Mouse (Mus musculus) forebrain, embryonic 14.5 days (tissue): ENCODE measurements around the gene Adprh. TPM values are rescaled to one million over a fixed set of nuclear protein-coding genes. Genes with fewer than 3 reads are reported as not detected.
"Not testable (repeated sequence)": the region's sequence is repeated elsewhere in the genome, so short reads cannot be mapped to it uniquely, and the experiment has no call there.

Experiments
- ATAC-seq: fragments of 200-750 bp; cut with Nextera tagmentation; 2 replicates; pipeline ENCODE4 v1.8.0; 2017; ENCODE audit warnings: mild to moderate bottlenecking, moderate library complexity
- DNase-seq: peaks from one replicate; pipeline ENCODE4 v3.0.0-alpha.2; 2015; ENCODE audit warnings: low spot score
- H3K27ac ChIP-seq: fragments of 300-500 bp; sonication (generic); 2 replicates; pipeline ENCODE4 v1.5.1; 2014; ENCODE audit warnings: low read depth, mild to moderate bottlenecking, control low read depth, low read length, moderate library complexity
- H3K27me3 ChIP-seq: fragments of 300-500 bp; sonication (generic); replicated peaks from 2 replicates; pipeline ENCODE4 v1.6.1; 2014; ENCODE audit warnings: low read length, control low read depth, mixed read lengths; ENCODE audit not compliant: control insufficient read depth, insufficient read depth
- H3K36me3 ChIP-seq: fragments of 300-500 bp; sonication (generic); 2 replicates; pipeline ENCODE4 v1.6.1; 2014; ENCODE audit warnings: low read length, control low read depth; ENCODE audit not compliant: control insufficient read depth, insufficient read depth
- H3K4me1 ChIP-seq: fragments of 300-500 bp; sonication (generic); 2 replicates; pipeline ENCODE4 v1.6.1; 2014; ENCODE audit warnings: antibody characterized with exemption, low read length, control low read depth; ENCODE audit not compliant: control insufficient read depth, insufficient read depth
- H3K4me2 ChIP-seq: fragments of 300-500 bp; sonication (generic); 2 replicates; pipeline ENCODE4 v1.6.1; 2014; ENCODE audit warnings: mild to moderate bottlenecking, control low read depth, low read length
- H3K4me3 ChIP-seq: fragments of 300-500 bp; sonication (generic); 2 replicates; pipeline ENCODE4 v1.5.1; 2014; ENCODE audit warnings: low read depth, low read length, control low read depth
- H3K9ac ChIP-seq: fragments of 300-500 bp; sonication (generic); 2 replicates; pipeline ENCODE4 v1.6.1; 2014; ENCODE audit warnings: mild to moderate bottlenecking, low read length, control low read depth, moderate library complexity
- H3K9me3 ChIP-seq: fragments of 300-500 bp; sonication (generic); replicated peaks from 2 replicates; pipeline ENCODE4 v1.6.1; 2016; ENCODE audit warnings: low read length, control low read depth, mixed read lengths; ENCODE audit not compliant: control insufficient read depth
- WGBS: fragments of 180-500 bp; shearing (Covaris S2); extraction: QIAGEN DNeasy Blood & Tissue Kit; methylation state at CpG from one replicate; pipeline ENCODE4 v1.1.7; 2014; 5-methylcytosine and 5-hydroxymethylcytosine counted together
- polyA plus RNA-seq: library from polyadenylated mRNA; unstranded; fragments of >200 nt; fragmentation: Nextera tagmentation; extraction: Ambion mirVana; gene quantifications from 2 replicates; pipeline ENCODE4 v1.2.1, GENCODE M21; 2014

Gene Adprh
- polyA plus RNA-seq, 1 experiment from 2014 or later = 124 TPM

DNA sequence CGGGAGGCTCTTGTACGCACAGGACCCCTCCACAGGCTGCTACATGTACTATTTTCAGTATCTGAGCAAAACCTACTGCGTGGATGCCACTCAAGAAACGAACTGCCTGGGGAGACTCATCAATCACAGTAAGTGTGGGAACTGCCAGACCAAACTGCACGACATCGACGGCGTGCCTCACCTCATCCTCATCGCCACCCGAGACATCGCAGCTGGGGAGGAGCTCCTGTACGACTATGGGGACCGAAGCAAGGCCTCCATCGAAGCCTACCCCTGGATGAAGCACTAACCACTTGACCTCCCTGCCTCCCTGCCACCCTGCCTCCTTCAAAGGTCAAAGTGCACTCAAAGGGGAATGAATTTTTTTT lies 24.7 kb upstream of the Adprh start:
- H3K36me3 ChIP-seq, ATAC-seq, H3K27ac ChIP-seq, H3K4me1 ChIP-seq, DNase-seq, H3K27me3 ChIP-seq, H3K9me3 ChIP-seq: not testable (repeated sequence)
- H3K9ac ChIP-seq = peak overlapping the region; percentile 54
- WGBS = 71% methylated on average over 14 of the region's 14 CpGs
- peak overlapping the region; percentile 63 for H3K4me2 ChIP-seq
- H3K4me3 ChIP-seq = peak overlapping the region; percentile 29; the same call in 1 of the 2 replicates

DNA sequence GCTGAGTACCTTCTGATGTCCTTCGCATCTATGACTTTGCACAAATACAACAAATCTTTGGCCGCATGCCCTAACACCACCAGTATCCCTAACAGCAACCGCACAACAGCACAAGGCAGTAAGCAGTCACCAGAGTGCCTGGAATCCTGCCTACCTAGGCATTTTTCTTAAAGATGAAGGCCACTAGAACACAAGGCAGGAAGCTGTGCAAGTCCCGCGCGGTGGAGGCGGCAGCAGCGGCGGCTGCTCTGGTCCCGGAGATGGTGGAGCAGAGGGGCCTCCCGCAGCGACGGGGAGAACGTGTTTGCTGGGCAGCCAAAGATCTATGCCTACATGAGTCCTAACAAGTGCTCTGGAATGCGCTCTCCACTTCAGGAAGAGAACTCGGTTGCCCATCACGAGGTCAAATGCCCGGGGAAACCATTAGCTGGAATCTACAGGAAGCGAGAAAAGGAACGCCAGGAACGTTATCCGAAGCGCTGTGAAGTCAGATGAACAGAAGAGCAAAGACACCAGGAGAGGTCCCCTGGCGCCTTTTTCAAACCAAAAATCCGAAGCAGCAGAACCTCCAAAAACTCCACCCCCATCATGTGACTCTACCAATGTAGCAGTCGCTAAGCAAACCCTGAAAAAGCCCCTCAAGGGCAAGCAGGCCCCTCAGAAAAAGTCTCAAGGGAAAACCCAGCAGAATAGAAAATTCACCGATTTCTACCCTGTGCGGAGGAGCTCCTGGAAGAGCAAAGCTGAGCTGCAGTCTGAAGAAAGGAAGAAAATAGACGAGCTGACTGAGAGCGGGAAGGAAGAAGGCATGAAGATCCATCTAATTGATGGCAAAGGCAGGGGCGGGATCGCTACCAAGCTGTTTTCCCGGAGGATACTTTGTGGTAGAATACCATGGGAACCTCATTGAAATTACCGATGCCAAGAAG lies 24.1 kb upstream of the Adprh start:
- ATAC-seq = peak; percentile 32; the same call in 1 of the 2 replicates

GRCm38 (mm10) chr16:38475681-38476311 lies 23.3 kb upstream of the Adprh start:
- ATAC-seq = no peak
- Histone ChIP-seq H3K27me3 (no peaks in the 10 kb centered on the region), H3K4me2 (peak overlapping the region; percentile 63; the same call in 1 of the 2 replicates), H3K4me3 (0 out of 2 replicates have a peak overlapping the region, but pooled peaks have one; percentile 29), H3K9ac (no peak overlapping the region; the same call in 1 of the 2 replicates), H3K36me3 (no peaks in the 10 kb centered on the region), H3K4me1 (peaks cover 3% of the 10 kb centered on the region), H3K27ac (no peak overlapping the region), H3K9me3 (no peaks in the 10 kb centered on the region)
- WGBS = 68% methylated on average over 4 of the region's 4 CpGs
- no peak for DNase-seq

More for the DNA sequence above, 24.1 kb upstream of the Adprh start:
- Histone ChIP-seq H3K27me3 (no peaks in the 10 kb centered on the region), H3K4me3 (peak overlapping the region; percentile 29), H3K4me1 (peaks cover 3% of the 10 kb centered on the region), H3K36me3 (no peaks in the 10 kb centered on the region), H3K9me3 (no peaks in the 10 kb centered on the region), H3K9ac (peak overlapping the region; percentile 54), H3K27ac (no peak overlapping the region), H3K4me2 (peak overlapping the region; percentile 63)
- WGBS = 16% methylated on average over 34 of the region's 34 CpGs
- peak; percentile 43 for DNase-seq

- no peak overlapping the region for H3K27ac ChIP-seq
- DNase-seq (no peak), ATAC-seq (no peak)
- no peaks in the 10 kb centered on the region for H3K9me3 ChIP-seq
- H3K27me3 ChIP-seq = no peaks in the 10 kb centered on the region
- no peak overlapping the region for H3K4me2 ChIP-seq
- H3K36me3 ChIP-seq = no peaks in the 10 kb centered on the region
- H3K9ac ChIP-seq = no peak overlapping the region
- 84% methylated on average over 9 of the region's 9 CpGs for WGBS
- H3K4me3 ChIP-seq = no peak overlapping the region
- H3K4me1 ChIP-seq = peaks cover 3% of the 10 kb centered on the region
Observed at GRCm38 (mm10) chr16:38474677-38475286, 22.3 kb upstream of the Adprh start.

GRCm38 (mm10) chr16:38473661-38474060 lies 21.2 kb upstream of the Adprh start:
- no peak overlapping the region for H3K4me2 ChIP-seq
- H3K4me3 ChIP-seq = no peak overlapping the region
- no peaks in the 10 kb centered on the region for H3K27me3 ChIP-seq
- no peaks in the 10 kb centered on the region for H3K9me3 ChIP-seq
- H3K4me1 ChIP-seq = peaks cover 3% of the 10 kb centered on the region
- ATAC-seq = no peak
- WGBS = 93% methylated on average over 5 of the region's 5 CpGs
- DNase-seq = no peak
- H3K27ac ChIP-seq = no peak overlapping the region
- H3K9ac ChIP-seq = no peak overlapping the region
- no peaks in the 10 kb centered on the region for H3K36me3 ChIP-seq

- DNase-seq (no peak), ATAC-seq (no peak)
- Histone ChIP-seq H3K4me2 (no peak overlapping the region), H3K9me3 (no peaks in the 10 kb centered on the region), H3K4me1 (peaks cover 3% of the 10 kb centered on the region), H3K27me3 (no peaks in the 10 kb centered on the region), H3K9ac (no peak overlapping the region), H3K36me3 (no peaks in the 10 kb centered on the region), H3K4me3 (no peak overlapping the region), H3K27ac (no peak overlapping the region)
- WGBS = 90% methylated on average over 5 of the region's 5 CpGs
Observed at GRCm38 (mm10) chr16:38472507-38472873, 20.0 kb upstream of the Adprh start.

- Histone ChIP-seq H3K27ac (no peak overlapping the region), H3K9ac (no peak overlapping the region), H3K4me3 (no peak overlapping the region), H3K4me2 (no peak overlapping the region), H3K9me3 (no peaks in the 10 kb centered on the region), H3K36me3 (no peaks in the 10 kb centered on the region), H3K4me1 (peaks cover 3% of the 10 kb centered on the region), H3K27me3 (no peaks in the 10 kb centered on the region)
- WGBS = 86% methylated on average over 11 of the region's 11 CpGs
- ATAC-seq (no peak), DNase-seq (no peak)
Observed at GRCm38 (mm10) chr16:38471697-38472506, 19.4 kb upstream of the Adprh start.

GRCm38 (mm10) chr16:38469437-38469836 lies 16.9 kb upstream of the Adprh start:
- H3K36me3 ChIP-seq = no peaks in the 10 kb centered on the region
- H3K9ac ChIP-seq = no peak overlapping the region
- DNase-seq (no peak), ATAC-seq (no peak)
- no peak overlapping the region for H3K4me2 ChIP-seq
- WGBS = 76% methylated on average over 8 of the region's 8 CpGs
- no peaks in the 10 kb centered on the region for H3K27me3 ChIP-seq
- no peaks in the 10 kb centered on the region for H3K4me1 ChIP-seq
- H3K9me3 ChIP-seq = no peaks in the 10 kb centered on the region
- H3K4me3 ChIP-seq = no peak overlapping the region
- H3K27ac ChIP-seq = no peak overlapping the region
